Mouse (Mus musculus) WW6 (cell line): ENCODE results near the gene 4930522H14Rik.

ENCODE experiments used
- DNase-seq: peaks from one replicate; pipeline ENCODE4 v3.0.0-alpha.2; 2013; ENCODE audit warnings: low read depth, low spot score

4930522H14Rik gene

DNA sequence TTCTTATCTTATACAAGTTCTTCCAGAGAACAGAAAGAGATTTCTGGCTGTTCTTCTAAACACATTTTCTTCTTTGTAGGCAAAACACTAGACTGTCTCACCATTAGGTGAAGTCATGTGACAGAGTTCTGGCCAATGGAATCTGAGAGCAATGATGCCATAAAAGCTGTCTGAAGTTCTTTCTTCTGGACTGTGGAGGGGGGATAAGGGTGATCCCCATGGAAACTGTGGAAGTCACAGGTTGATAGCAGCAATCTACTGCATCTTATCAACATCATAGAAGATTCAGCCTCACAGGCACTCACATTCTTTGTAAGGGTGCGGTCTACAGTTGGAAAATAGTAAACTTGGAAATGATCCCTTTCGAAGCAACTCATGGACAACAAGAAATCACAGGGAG lies at the start of gene 4930522H14Rik:
TSS of gene 4930522H14Rik (minus strand) at position 187 of the 400 bp plus-strand sequence.
- DNase-seq, result no peak

DNA sequence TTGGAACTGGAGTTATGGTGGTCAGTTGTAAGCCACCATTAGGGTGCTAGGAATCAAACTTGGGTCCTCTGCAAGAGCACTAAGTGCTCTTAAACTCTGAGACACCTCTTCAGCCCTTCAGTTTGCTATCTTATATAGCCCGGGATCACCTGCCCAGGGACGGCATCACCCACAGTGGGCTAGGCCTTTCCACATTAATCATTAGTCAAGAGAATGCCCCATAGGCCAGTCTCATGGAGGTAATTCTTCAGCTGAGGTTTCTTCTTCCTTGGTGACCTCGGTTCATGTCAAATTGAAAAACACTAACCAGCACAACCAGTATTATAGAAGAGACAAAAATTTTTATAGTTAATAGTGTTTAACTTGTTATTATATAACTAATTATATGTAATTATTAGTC lies 47.3 kb upstream of the 4930522H14Rik start:
- DNase-seq, result no peak

DNA sequence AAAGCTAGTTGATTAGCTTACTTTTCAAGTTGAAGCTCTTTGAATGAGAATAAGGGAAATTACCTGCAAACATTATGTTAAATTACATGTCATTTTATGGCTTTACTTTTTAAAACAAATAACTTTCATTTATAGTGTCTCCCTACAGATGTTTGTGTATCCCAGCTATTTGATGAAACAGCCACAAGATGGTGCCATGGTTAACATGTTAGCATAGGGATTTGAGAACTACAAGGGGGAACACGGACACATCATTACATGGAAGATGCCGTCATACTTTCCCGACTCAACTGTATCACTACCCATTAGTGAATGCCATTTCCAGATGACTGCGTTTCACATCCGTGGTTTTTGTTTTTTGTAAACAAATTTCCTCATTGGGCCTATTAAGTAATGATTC lies 45.8 kb upstream of the 4930522H14Rik start:
- no peak for DNase-seq

DNA sequence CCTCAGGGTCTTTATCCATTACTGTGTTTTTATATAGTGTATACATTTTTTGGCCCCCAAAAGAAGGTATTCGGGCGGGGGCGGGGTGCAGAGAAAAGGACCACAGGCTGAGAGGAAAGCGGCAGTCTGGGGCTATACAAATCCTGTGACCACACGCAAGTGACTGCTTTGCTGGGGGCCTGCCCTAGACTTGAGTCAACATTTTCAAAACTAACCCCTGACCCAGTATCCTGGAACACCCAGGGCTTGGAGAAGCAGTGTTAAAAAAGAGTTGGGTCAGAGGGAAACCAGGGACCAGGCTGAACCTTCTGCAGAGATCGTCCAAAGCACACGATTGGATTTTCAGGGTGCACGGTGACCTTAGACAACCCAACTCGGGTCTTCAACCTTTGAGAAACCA lies 43.7 kb upstream of the 4930522H14Rik start:
- no peak for DNase-seq

DNA sequence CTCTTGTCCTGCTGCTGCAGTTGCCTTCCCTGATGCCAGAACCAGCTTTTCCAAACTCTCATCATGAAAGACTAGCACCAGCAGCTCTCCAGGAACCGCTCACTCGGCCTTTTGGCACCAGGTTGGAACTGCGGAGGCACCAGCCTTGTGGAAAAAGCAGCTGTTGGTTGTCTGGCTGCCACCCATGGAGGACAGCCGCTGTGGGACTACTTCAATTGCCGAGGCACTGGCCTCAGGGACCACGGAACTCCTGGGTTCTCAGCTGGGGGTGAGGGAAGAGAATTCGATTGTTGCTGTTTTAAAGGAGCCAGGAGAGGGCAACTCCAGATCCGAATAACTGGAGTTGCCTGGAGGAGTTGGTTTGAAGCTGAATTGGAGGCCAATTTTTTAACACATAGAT lies 43.2 kb upstream of the 4930522H14Rik start:
- peak; percentile 11 for DNase-seq

DNA sequence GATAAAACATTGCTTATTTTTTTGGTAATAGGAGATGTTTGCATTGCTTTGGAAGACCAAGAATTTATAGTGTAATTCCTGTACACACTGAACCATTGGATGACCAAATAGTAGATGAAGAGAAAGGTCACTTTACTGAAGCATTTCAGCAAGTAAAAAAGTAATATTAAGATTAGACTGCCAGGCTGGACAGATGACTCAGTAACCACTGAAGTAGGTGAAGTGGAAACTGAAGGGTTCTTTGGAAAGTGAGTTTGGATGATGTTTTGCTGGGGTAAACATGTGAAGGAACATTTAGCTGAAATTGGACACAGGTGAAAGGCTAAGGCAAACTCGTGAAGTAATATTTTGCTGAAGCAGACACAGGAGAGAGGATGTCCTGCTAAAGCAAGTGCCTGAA lies 41.5 kb upstream of the 4930522H14Rik start:
- no peak for DNase-seq

DNA sequence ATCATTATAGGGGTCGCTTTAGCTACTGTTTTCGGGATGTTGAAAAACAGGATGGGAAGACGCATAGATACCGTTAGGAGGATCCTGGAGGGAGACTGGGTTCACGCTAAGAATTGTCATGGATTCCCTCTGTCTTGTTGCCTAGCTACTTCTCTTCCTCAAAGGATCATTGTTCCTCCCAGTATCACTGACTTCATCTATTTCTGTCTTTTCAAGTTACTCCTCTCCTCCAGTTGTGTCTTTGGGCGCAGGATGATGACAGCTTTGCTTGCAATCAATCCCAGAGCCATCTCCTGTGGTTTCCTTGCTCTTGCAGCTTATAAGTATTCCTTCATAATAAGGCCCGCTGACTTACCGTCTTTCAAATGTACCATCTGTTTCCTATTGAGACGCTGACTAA lies 38.3 kb upstream of the 4930522H14Rik start:
- no peak for DNase-seq

DNA sequence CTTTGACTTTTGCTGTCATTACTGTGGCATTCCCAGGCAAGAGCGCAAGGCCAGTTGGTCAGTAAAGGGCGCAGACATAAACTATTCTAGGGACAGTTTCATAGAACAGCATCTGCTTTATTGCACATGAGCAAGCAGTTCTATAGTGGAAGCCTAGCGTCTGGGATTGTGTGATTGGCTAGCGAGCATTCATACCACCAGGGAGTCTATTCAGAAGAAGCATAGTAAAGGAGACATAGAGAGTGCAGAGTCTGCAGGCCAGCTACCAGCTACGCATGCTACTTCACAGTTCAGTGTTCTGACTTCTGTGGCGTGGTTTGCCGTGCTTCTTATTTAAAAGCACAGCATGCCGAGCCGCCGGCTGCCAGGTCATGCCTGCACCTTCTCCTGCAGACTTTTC lies 37.9 kb upstream of the 4930522H14Rik start:
- DNase-seq, result no peak

DNA sequence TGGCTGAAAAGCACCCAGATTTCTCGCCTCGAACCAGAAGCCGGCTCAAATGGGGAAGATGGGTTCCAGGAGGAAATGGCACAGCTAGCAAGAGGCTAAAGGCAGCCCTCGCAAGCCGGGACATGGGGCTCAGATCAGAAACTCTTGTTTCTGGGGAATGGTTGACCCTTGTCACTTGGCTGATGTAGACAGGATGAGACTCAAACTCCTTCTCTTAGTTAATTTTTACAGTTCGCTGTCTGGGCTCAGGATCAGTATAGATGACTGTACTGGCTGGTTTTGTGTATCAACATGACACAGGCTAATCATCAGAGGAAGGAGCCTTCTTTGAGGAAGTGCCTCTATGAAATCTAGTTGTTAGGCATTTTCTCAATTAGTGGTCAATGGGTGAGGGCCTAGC lies 33.6 kb upstream of the 4930522H14Rik start:
- DNase-seq, result no peak

DNA sequence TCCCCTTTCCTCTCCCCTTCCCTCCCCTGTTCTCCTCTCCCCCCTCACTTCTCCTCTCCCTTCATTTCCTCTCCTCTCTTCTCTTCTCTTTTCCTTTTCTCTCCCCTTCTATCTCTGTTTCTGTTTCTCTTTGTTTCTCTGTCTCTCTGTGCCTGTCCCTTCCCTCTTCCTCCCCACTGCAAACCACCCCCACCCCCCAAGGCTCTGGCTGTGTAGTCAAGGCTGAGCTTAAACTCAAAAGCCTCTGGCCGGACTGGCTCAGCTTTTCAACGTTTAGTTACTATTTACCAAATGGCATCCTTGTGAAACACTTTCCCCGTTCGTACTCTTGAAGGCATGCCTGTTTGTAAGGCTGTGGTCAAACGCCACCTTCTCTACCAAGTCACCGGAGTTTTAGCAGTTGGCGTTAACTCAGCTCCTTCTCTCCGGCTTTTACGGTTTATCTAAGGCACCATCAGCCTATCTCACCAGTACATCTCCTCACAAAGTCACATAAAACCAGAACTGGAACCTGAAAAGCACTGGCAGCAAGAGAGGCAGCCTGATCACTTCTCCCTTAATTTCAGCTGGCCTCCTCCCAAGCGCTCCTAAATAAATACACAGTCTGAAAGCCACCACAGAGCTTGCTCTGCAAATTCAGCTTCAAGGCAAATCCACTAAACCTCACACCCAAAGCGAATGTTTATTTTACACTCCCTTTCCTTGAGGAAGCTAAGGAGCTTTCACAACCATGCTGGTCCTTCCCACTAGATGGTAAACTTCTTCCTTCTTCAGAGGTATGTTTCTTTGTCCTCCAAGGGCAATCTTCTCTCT lies 19.4 kb upstream of the 4930522H14Rik start:
- no peak for DNase-seq

DNA sequence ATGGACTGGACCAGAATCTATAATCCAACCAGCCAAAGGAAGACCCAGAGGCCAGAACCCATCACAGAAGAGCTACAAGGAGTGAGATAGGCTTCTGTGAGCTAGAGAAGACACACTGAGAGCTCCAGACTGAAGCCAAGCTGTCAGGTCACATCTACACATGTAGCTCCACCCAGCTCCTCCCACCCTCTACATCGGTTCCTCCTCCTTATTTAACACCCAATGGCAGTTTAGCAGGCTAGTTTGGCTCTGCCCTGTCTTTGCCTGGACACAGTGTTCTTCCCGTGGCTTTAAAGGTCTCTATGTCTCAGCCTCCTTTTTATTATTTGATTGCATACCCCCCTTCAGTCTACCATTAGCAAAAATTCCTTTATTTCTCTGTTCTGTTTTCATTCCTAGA lies 16.2 kb upstream of the 4930522H14Rik start:
- no peak for DNase-seq

DNA sequence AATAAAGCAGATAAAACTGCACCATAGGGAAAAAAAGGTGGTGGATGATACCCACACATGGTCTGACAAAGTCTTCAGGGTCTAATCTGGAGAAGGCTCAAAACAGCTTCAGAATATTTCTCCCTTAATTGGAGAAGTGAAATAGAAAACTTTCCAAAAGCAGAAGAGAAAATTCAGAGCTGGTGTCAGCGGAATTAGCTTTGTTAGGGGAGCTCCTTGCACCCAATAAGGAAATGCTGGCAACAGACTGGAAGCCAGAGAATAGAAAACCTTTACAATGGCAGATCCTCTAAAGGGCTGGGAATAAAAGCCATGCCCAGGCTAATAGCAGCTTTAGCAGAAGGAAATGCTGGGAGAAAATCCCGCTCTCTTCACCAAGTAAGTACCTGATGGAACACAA lies 15.4 kb upstream of the 4930522H14Rik start:
- no peak for DNase-seq

DNA sequence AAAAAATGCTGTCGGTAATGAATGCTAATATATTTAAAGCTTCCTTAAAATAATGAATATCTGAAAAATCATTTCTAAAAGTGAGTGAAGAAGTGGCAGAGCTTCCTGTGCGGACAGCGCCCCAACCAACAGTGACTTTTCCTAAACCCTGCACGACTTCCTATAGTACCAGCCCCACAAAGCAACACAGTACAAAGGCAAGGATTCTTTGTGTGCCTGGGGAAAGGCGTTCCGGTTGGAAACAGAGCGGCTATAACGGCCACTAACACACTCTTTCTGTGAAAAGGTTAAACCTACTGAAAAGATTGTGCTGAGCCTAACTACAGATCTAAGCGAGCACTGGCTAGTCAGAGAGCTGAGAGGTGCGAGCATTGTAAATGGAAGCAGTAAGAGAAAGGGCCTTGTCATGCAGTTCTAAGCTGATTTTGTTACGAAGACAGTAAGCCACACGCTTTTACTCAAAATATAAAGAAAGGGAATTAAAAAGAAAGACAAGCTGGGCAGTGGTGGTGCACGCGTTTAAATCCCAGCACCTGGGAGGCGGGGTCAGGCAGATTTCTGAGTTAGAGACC lies 766 bp downstream of the 4930522H14Rik start:
- no peak for DNase-seq

DNA sequence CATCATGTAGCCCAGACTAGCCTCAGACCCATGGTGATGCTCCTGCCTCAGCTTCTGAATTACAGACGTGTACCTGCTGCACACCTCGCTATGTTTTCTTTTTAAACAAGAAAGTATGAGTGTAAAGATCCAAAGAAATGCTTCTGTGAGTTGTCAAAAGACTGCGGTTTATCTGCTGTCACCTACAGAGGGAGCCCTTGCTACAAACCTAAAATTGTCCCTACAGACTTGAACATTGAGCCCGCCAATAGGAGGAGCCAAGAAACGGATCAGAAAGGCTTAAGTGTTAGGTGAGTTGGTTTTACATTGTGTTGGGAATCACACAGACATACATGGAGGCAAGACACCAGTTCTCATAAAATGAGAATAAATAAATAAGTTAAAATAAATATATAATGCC lies 26.2 kb downstream of the 4930522H14Rik start:
- peak; percentile 26 for DNase-seq

DNA sequence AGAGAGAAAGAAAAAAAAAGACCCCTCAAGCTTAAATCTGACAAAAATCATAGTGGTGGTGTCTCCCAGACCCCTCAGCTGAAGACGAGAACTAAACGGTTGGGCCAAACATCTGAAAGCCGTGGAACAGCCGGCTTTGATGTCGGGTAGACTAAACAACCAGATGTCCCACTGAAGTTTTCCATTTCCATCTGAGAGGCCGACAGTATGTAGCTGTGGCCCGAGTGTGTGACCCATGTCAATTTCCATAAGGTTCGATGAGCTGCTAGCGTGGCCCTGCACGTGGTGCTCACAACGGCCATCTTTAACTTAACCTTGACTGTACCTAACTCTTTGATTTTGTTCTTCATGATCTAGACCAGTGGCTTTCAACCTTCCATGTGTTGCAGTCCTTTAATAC lies 32.6 kb downstream of the 4930522H14Rik start:
- no peak for DNase-seq

DNA sequence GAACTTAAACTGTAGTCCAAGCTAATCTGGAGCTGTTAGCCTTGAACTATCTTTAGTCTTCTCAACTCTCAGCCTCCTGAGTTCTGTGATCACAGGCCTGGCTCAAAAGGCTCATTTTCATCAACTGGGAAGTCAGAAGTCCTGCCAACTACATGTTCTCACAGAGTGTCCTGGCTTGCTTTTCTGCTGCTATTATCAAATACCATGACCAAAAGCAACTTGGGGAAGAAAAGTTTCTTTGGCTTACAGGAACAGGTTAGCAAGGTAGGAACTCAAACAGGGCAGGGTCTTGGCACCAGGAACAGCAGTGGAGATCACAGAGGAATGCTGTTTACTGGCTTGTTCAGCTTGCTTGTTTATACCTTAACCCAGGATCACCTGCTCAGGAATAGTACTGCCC lies 37.5 kb downstream of the 4930522H14Rik start:
- no peak for DNase-seq

DNA sequence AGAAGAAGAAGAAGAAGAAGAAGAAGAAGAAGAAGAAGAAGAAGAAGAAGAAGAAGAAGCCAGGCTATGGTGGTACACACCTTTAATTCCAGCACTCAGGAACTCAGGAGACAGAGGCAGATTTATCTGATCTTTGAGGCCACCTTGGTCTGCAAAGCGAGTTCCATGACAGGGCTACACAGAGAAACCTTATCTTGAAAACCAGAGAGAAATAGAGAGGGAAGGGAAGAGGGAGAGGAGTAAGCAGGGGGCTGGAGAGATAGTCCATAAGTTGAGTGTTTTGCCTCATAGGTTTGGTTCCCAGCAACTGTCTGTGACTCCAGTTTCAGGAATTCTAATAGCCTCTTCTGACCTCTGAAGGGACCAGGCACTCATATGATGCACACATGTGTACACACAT lies 42.3 kb downstream of the 4930522H14Rik start:
- DNase-seq, result no peak

DNA sequence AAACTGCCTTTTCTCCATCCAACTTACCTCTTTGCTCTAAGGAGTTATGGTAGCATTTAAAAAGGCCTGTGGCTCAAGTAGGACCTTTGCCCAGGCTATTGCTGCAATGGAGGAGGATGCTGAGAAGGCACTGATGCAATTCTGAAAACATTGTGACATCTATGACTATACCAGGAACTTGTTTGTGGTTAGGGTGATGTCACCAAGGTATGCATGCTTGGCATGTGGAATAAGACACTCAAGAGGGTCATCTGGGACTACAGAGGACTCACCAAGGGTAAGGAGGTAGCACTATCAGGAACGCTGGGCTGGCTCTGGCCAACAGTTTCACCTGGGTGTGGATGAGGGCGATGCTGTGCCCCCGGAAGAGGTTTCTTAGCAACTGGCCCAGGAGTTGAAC lies 46.5 kb downstream of the 4930522H14Rik start, which contains the start of gene Rnf11:
TSS of gene Rnf11 (minus strand) at position 108 of the 400 bp plus-strand sequence.
- no peak for DNase-seq

DNA sequence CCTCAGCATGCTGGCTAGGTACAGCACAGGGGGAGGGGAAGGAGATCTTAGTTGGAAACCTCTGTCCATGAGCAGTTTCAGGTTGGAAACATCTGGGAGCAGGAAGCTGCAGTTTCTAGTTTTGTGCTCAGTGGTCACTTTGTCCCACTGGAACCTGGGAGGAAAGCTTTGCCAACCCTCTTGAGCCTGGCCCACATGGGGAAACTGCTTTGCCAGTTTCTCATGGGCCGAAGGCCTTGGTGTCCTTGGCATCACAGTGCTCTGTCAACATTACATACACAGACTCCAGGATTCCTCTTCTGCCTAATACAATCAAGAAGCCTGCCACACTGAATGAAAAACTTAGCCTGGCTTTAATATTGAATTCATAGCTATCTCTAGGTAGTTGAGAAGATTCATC lies 48.4 kb downstream of the 4930522H14Rik start:
- DNase-seq, result no peak

DNA sequence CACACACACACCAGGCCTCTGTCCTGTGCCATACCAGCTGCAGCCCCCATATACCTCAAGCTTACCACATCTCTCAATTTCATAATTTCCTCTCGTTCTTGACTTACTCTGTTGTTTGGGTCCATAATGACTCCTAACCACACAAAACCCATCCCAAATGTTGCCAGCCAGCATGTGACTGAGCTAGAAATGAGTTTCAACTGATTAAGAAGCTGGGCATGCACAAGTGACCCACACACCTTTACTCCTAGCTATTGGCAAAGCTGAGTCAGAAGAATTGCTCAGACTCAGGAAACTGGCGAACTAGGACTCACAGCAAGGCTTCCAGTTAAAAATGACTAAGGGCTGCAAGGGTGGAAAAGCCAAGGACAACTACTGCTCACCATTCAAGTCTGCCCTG lies 49.7 kb downstream of the 4930522H14Rik start:
- DNase-seq, result no peak

DNA sequence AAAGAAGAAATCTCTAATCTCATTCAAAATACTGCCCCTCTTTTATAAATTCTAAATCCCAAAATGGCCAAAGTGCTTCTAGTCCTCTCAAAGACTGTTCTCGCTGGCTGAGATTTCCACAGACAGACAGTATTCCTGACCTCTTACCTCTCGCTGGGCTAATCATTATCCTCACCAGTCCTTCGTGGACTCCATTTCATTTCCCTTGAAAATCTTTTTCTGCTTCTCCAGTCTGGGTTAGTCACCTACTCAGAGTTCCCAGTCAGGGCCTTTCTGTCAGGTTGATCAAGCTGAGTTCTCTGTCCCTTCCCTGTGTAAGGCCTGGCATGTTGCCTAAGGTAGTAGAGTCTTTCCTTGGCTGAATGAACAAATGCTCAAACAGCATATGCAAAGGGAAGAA lies 53.6 kb downstream of the 4930522H14Rik start:
- DNase-seq, result no peak

DNA sequence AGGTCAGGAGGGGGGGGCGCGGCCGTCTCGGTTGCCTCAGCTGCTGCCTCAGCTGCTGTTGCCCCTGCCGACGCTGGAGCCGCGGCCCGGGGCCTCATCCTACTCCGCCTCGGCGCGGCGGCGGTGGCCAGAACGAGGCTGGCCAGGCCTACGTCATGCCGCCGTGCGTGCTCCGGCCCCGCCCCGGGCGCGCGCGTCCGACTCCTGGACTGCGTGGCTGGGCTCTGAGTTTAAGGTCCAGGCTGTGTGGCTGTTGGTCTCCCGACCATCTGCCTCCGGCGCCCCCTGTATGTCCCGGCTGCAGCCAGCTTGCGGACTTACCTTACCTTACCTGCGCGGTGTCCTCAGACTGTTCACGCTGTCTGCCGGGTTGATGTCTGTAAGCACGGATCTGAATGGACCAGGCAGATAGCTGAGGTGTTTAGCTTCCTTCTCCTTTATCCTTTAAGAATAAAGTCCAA lies 54.5 kb downstream of the 4930522H14Rik start:
- peak; percentile 49 for DNase-seq
